Mouse (Mus musculus) kidney, embryonic 14.5 days (tissue): ENCODE data around the gene Rere. TPM values are rescaled to one million over a fixed set of nuclear protein-coding genes. Genes with fewer than 3 reads are reported as not detected.

ENCODE experiments used
- ATAC-seq: fragments of 200-750 bp; cut with Nextera tagmentation; 2 replicates; pipeline ENCODE4 v1.8.0; 2017; ENCODE audit warnings: moderate number of reproducible peaks, mild to moderate bottlenecking, moderate TSS enrichment, moderate library complexity; ENCODE audit not compliant: low FRiP score, low TSS enrichment
- H3K27ac ChIP-seq: fragments of 300-500 bp; sonication (generic); 2 replicates; pipeline ENCODE4 v1.5.1; 2014; ENCODE audit warnings: low read depth, mild to moderate bottlenecking, low read length, moderate library complexity, mixed read lengths
- H3K27me3 ChIP-seq: fragments of 300-500 bp; sonication (generic); 2 replicates; pipeline ENCODE4 v1.6.1; 2014; ENCODE audit warnings: mild to moderate bottlenecking, low read length; ENCODE audit not compliant: control insufficient read depth, insufficient read depth
- H3K36me3 ChIP-seq: fragments of 300-500 bp; sonication (generic); 2 replicates; pipeline ENCODE4 v1.6.1; 2014; ENCODE audit warnings: low read length, mixed read lengths; ENCODE audit not compliant: control insufficient read depth, insufficient read depth
- H3K4me1 ChIP-seq: fragments of 300-500 bp; sonication (generic); 2 replicates; pipeline ENCODE4 v1.6.1; 2014; ENCODE audit warnings: low read length, mixed read lengths; ENCODE audit not compliant: control insufficient read depth, insufficient read depth
- H3K4me2 ChIP-seq: fragments of 300-500 bp; sonication (generic); replicated peaks from 2 replicates; pipeline ENCODE4 v1.6.1; 2014; ENCODE audit warnings: low read depth, mild to moderate bottlenecking, low read length
- H3K4me3 ChIP-seq: fragments of 300-500 bp; sonication (generic); 2 replicates; pipeline ENCODE4 v1.5.1; 2014; ENCODE audit warnings: mild to moderate bottlenecking, low read length
- H3K9ac ChIP-seq: fragments of 300-500 bp; sonication (generic); 2 replicates; pipeline ENCODE4 v1.6.1; 2014; ENCODE audit warnings: low read depth, mild to moderate bottlenecking, low read length, moderate library complexity
- H3K9me3 ChIP-seq: fragments of 300-500 bp; sonication (generic); 2 replicates; pipeline ENCODE4 v1.6.1; 2016; ENCODE audit warnings: low read length; ENCODE audit not compliant: control insufficient read depth
- WGBS: fragments of 180-500 bp; shearing (Covaris S2); extraction: QIAGEN DNeasy Blood & Tissue Kit; methylation state at CpG from one replicate; pipeline ENCODE4 v1.1.7; 2014; 5-methylcytosine and 5-hydroxymethylcytosine counted together
- polyA plus RNA-seq: library from polyadenylated mRNA; unstranded; fragments of >200 nt; fragmentation: Nextera tagmentation; extraction: Ambion mirVana; gene quantifications from 2 replicates; pipeline ENCODE4 v1.2.1, GENCODE M21; 2014

The Rere gene
- polyA plus RNA-seq, 1 experiment from 2014 or later, result 49.9 TPM

- Histone ChIP-seq H3K9me3 (no peaks in the 10 kb centered on the region), H3K27ac (no peak overlapping the region), H3K4me1 (no peaks in the 10 kb centered on the region), H3K4me2 (no peak overlapping the region), H3K36me3 (peaks cover 13% of the 10 kb centered on the region; the same call in 1 of the 2 replicates), H3K4me3 (no peak overlapping the region), H3K9ac (no peak overlapping the region), H3K27me3 (no peaks in the 10 kb centered on the region)
- no peak for ATAC-seq
- WGBS, result 70% methylated on average over 8 of the region's 8 CpGs
Observed at GRCm38 (mm10) chr4:150426098-150426879, 144.8 kb downstream of the Rere start.

GRCm38 (mm10) chr4:150426880-150427476 is 145.5 kb downstream of the Rere start:
- Histone ChIP-seq H3K36me3 (peaks cover 12% of the 10 kb centered on the region; the same call in 1 of the 2 replicates), H3K9ac (no peak overlapping the region), H3K4me1 (no peaks in the 10 kb centered on the region), H3K9me3 (no peaks in the 10 kb centered on the region), H3K4me3 (no peak overlapping the region), H3K4me2 (no peak overlapping the region), H3K27me3 (no peaks in the 10 kb centered on the region), H3K27ac (no peak overlapping the region)
- no peak for ATAC-seq
- 48% methylated on average over 5 of the region's 5 CpGs for WGBS

GRCm38 (mm10) chr4:150428762-150429161 is 147.3 kb downstream of the Rere start:
- Histone ChIP-seq H3K27ac (no peak overlapping the region), H3K4me2 (no peak overlapping the region), H3K4me1 (no peaks in the 10 kb centered on the region), H3K27me3 (no peaks in the 10 kb centered on the region), H3K9me3 (no peaks in the 10 kb centered on the region), H3K4me3 (no peak overlapping the region), H3K9ac (no peak overlapping the region), H3K36me3 (peaks cover 19% of the 10 kb centered on the region)
- 87% methylated on average over 4 of the region's 4 CpGs for WGBS
- ATAC-seq, result no peak

GRCm38 (mm10) chr4:150433827-150434574 is 152.6 kb downstream of the Rere start:
- peaks cover 19% of the 10 kb centered on the region for H3K36me3 ChIP-seq
- ATAC-seq, result no peak
- 95% methylated on average over 5 of the region's 5 CpGs for WGBS

DNA sequence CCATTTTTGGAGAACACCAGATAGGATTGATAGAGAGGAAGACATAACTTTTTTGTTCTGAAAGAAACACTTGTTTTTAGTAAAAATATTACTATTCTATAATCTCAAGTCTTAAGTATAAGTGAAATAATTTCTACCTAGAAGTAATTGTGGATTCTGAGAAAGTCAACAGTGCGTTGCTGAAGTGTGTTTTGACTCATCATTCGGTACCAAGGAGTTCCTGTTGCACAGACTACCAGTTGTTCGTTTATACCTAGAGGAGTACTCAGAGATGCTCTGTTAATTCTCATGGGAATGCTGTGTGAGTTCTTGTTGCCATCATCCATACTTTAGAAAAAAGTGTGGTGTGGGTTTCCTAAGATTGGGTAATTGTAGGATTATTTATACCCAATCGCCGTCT is 154.1 kb downstream of the Rere start:
- ATAC-seq, result no peak
- Histone ChIP-seq H3K27ac (no peak overlapping the region), H3K27me3 (no peaks in the 10 kb centered on the region), H3K9ac (no peak overlapping the region), H3K4me3 (no peak overlapping the region), H3K9me3 (no peaks in the 10 kb centered on the region), H3K4me2 (no peak overlapping the region), H3K36me3 (peaks cover 14% of the 10 kb centered on the region), H3K4me1 (no peaks in the 10 kb centered on the region)
- 91% methylated on average over 5 of the region's 5 CpGs for WGBS

More at GRCm38 (mm10) chr4:150433827-150434574, 152.6 kb downstream of the Rere start:
- no peak overlapping the region for H3K4me3 ChIP-seq
- H3K4me1 ChIP-seq, result no peaks in the 10 kb centered on the region
- no peak overlapping the region for H3K9ac ChIP-seq
- H3K27me3 ChIP-seq, result no peaks in the 10 kb centered on the region
- no peak overlapping the region for H3K27ac ChIP-seq
- H3K9me3 ChIP-seq, result no peaks in the 10 kb centered on the region
- no peak overlapping the region for H3K4me2 ChIP-seq

DNA sequence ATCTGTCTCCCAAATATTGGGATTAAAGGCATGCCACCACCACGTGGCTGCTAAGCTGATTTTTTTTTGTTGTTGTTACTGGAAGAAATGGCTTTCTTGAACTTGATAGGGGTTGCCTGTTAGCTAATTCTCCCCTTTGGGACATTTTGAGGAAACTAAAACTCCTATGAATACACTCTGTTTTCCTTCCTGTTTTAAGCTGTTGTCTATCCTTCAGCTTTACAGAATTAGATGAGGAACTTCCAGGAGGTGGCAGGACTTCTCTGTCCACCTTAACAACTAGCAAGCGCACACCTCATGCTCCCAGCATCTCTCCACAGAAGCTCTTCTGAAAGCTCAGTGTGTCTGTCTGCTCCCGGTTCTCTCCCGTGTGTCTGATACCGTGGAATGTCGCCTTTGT is 157.2 kb downstream of the Rere start:
- WGBS, result 61% methylated on average over 6 of the region's 6 CpGs

DNA sequence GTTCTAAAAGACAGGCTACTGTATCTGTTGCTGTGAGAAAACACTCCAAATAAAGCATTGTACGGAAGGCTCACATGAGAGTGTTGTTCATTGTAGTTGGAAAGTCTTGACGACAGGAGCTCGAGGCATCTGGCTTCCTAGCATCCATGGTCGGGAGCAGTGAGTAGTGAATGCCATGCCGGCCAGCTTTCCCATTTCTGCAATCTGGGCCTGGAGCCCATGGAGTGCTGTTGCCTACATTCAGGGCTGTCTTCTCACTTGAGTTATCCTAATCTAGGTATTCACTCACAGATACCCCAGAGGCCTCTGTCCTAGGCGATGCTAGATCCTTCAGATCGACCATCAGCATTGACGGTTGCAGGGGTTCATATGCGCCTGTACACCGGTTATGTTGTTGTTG is 160.5 kb downstream of the Rere start:
- Histone ChIP-seq H3K4me2 (no peak overlapping the region), H3K36me3 (no peaks in the 10 kb centered on the region; the same call in 1 of the 2 replicates), H3K9me3 (no peaks in the 10 kb centered on the region), H3K27me3 (no peaks in the 10 kb centered on the region), H3K4me1 (peaks cover 12% of the 10 kb centered on the region), H3K9ac (no peak overlapping the region), H3K27ac (no peak overlapping the region), H3K4me3 (no peak overlapping the region)
- 87% methylated on average over 10 of the region's 10 CpGs for WGBS
- ATAC-seq, result no peak

More for the DNA sequence above, 157.2 kb downstream of the Rere start:
- Histone ChIP-seq H3K36me3 (no peaks in the 10 kb centered on the region; the same call in 1 of the 2 replicates), H3K4me3 (no peak overlapping the region), H3K27me3 (no peaks in the 10 kb centered on the region), H3K4me1 (peaks cover 7% of the 10 kb centered on the region; the same call in 1 of the 2 replicates), H3K27ac (no peak overlapping the region), H3K4me2 (no peak overlapping the region), H3K9me3 (no peaks in the 10 kb centered on the region), H3K9ac (no peak overlapping the region)
- ATAC-seq, result no peak

GRCm38 (mm10) chr4:150444068-150444467 is 162.6 kb downstream of the Rere start:
- H3K36me3 ChIP-seq, result no peaks in the 10 kb centered on the region; the same call in 1 of the 2 replicates
- no peak for ATAC-seq
- no peak overlapping the region for H3K9ac ChIP-seq
- WGBS, result 80% methylated on average over 3 of the region's 3 CpGs
- H3K4me2 ChIP-seq, result no peak overlapping the region
- no peak overlapping the region for H3K4me3 ChIP-seq
- H3K27me3 ChIP-seq, result no peaks in the 10 kb centered on the region
- no peak overlapping the region for H3K27ac ChIP-seq
- H3K9me3 ChIP-seq, result no peaks in the 10 kb centered on the region
- H3K4me1 ChIP-seq, result peaks cover 12% of the 10 kb centered on the region
